Mouse (Mus musculus) liver, adult 2 months (tissue): ENCODE measurements around the gene Smoc2. TPM values are rescaled to one million over a fixed set of nuclear protein-coding genes. Genes with fewer than 3 reads are reported as not detected.

Experiments used
- DNase-seq: peaks from one replicate; pipeline ENCODE4 v3.0.0-alpha.2; 2011; ENCODE audit warnings: low read depth, low spot score; ENCODE audit errors: extremely low read depth
- H3K27ac ChIP-seq: fragments of 200-500 bp; replicated peaks from 2 replicates; pipeline ENCODE4 v1.5.1; 2012; ENCODE audit warnings: low read depth, mild to moderate bottlenecking, control low read depth, inconsistent platforms, low read length; ENCODE audit not compliant: insufficient read depth
- H3K27me3 ChIP-seq: fragments of 200-500 bp; 2 replicates; pipeline ENCODE4 v1.6.1; 2012; ENCODE audit warnings: mild to moderate bottlenecking, moderate library complexity, low read length, inconsistent platforms; ENCODE audit not compliant: control insufficient read depth, insufficient read depth
- H3K36me3 ChIP-seq: fragments of 200-500 bp; 2 replicates; pipeline ENCODE4 v1.6.1; 2012; ENCODE audit warnings: low read length, inconsistent platforms; ENCODE audit not compliant: control insufficient read depth, insufficient read depth
- H3K4me1 ChIP-seq: fragments of 200-500 bp; 2 replicates; pipeline ENCODE4 v1.6.1; 2011; ENCODE audit warnings: low read length; ENCODE audit not compliant: control insufficient read depth, insufficient read depth
- H3K4me3 ChIP-seq: fragments of 200-500 bp; 2 replicates; pipeline ENCODE4 v1.5.1; 2011; ENCODE audit warnings: low read depth, mild to moderate bottlenecking, control low read depth, low read length, moderate library complexity; ENCODE audit not compliant: insufficient read depth
- H3K79me2 ChIP-seq: fragments of 200-500 bp; 2 replicates; pipeline ENCODE4 v1.6.1; 2012; ENCODE audit warnings: inconsistent platforms, mild to moderate bottlenecking, low read length, moderate library complexity; ENCODE audit not compliant: control insufficient read depth, insufficient read depth
- H3K9ac ChIP-seq: fragments of 200-500 bp; 2 replicates; pipeline ENCODE4 v1.6.1; 2012; ENCODE audit warnings: low read depth, mild to moderate bottlenecking, control low read depth, inconsistent platforms, low read length
- CTCF ChIP-seq: fragments of 200-500 bp; IDR thresholded peaks from 2 replicates; pipeline ENCODE4 v1.5.1; 2011; ENCODE audit warnings: low read depth, low read length, control low read depth
- POLR2A ChIP-seq: fragments of 200-500 bp; IDR thresholded peaks from 2 replicates; pipeline ENCODE4 v1.6.1; 2011; ENCODE audit warnings: low read length, control low read depth; ENCODE audit not compliant: insufficient read depth; ENCODE audit errors: extremely low read depth
- WGBS: fragments of 180-500 bp; shearing (Covaris S2); methylation state at CpG from one replicate; pipeline ENCODE4 v1.1.7; 2018; 5-methylcytosine and 5-hydroxymethylcytosine counted together
- polyA plus RNA-seq: library from polyadenylated mRNA; depleted of rRNA; stranded (reverse); fragments of >200 nt; gene quantifications from 2 replicates; pipeline ENCODE4 v1.2.3, GENCODE M21; 2012
- total RNA-seq: library from RNA; depleted of rRNA; stranded (reverse); fragments of >200 nt; gene quantifications from 2 replicates; pipeline ENCODE4 v1.2.3, GENCODE M21; 2014

The Smoc2 gene
- total and polyA plus RNA-seq, 2 experiments, result 3.6 to 3.9 TPM

DNA sequence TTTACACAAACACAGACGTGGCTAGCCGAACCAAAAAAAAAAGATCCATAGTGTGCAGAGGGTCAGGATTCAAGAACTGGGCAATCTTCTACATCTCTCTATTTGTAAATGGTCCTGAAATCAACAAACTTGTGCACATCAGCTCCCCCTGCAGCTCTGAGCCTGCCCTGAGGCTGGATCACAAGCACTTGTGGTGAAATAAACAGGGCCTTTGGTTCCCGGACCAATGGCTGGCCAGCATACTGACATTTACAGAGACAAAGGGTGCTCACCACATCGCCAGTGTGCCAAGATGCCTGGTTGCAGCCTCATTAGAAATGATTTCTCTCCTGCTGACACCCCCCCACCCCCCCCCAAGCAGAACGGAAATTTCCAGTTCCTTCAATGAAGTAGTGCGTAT is 23.1 kb downstream of the Smoc2 start:
- Histone ChIP-seq H3K4me1 (no peaks in the 10 kb centered on the region), H3K9ac (no peak overlapping the region), H3K79me2 (no peaks in the 10 kb centered on the region), H3K36me3 (no peaks in the 10 kb centered on the region), H3K4me3 (no peak overlapping the region), H3K27ac (no peak overlapping the region), H3K27me3 (no peaks in the 10 kb centered on the region)
- no peak for DNase-seq
- WGBS, result 66% methylated on average over 6 of the region's 6 CpGs
- no peak for TF ChIP-seq CTCF
- no peak for TF ChIP-seq POLR2A

DNA sequence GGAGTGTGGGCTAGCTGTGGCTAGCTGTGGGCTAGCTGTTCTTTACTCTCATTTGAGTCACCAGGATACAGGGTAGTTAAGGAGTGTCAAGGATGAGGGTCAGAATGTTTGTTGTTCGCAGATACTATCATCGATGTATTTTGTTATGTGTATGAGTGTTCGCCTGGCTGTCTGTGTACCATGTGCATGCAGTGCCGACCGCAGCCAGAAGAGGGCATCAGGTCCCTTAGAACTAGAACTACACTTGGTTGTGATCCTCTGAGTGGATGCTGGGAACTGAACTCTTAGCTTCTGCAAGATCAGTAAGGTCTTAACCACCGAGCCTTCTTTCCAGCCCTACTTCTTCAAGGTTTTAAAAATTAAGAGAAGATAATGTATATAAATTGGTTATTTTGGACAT is 24.4 kb downstream of the Smoc2 start:
- Histone ChIP-seq H3K4me1 (no peaks in the 10 kb centered on the region), H3K9ac (no peak overlapping the region), H3K27me3 (no peaks in the 10 kb centered on the region), H3K27ac (no peak overlapping the region), H3K4me3 (no peak overlapping the region), H3K79me2 (no peaks in the 10 kb centered on the region), H3K36me3 (no peaks in the 10 kb centered on the region)
- TF ChIP-seq POLR2A, result no peak
- TF ChIP-seq CTCF, result peak; percentile 20; the same call in 1 of the 2 replicates
- DNase-seq, result no peak
- WGBS, result 96% methylated on average over 6 of the region's 6 CpGs

DNA sequence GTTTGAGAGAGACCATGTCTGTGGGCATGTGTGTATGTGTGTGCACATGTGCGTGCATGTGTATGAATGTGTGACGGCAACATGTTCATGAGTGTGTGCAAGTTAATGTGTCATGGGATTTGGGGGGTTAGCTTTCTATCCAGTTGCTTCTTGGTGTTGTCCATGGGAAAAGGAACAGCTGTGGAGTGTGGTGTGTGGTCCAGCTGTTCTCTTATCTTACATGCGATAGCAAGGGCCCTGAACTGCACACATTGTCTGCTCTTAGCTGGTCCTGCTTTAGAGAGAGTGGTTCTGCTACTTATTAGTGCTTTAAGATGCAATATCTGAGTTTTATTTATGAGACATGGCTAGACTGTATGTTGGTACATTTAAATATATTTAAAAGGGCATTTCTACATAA is 30.6 kb downstream of the Smoc2 start:
- Histone ChIP-seq H3K4me3 (no peak overlapping the region), H3K9ac (no peak overlapping the region), H3K36me3 (no peaks in the 10 kb centered on the region), H3K4me1 (no peaks in the 10 kb centered on the region), H3K27ac (no peak overlapping the region), H3K27me3 (no peaks in the 10 kb centered on the region), H3K79me2 (no peaks in the 10 kb centered on the region)
- 90% methylated on average over 3 of the region's 3 CpGs for WGBS
- TF ChIP-seq CTCF (no peak), POLR2A (no peak)
- no peak for DNase-seq

DNA sequence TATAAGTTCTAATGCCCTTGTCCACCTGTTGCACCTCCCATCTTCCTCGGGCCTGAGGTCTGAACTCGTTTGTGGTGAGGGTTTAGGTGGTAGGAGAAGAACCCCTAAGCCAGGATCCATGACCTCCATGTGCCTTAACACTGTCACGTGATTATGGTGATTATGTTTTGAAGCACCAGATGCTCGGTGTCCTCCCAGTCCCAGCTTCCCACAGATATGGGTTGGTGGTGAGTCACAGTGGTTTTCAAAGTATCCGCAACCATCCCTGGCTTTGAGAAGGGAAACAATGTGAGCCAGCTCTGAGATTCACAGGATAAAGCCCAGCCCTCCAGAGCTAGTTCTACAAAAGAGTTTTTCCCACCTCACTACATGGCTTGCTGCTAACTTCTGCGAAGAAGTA is 33.1 kb downstream of the Smoc2 start:
- 82% methylated on average over 6 of the region's 6 CpGs for WGBS
- no peak for TF ChIP-seq CTCF
- TF ChIP-seq POLR2A, result no peak
- H3K4me1 ChIP-seq, result no peaks in the 10 kb centered on the region

DNA sequence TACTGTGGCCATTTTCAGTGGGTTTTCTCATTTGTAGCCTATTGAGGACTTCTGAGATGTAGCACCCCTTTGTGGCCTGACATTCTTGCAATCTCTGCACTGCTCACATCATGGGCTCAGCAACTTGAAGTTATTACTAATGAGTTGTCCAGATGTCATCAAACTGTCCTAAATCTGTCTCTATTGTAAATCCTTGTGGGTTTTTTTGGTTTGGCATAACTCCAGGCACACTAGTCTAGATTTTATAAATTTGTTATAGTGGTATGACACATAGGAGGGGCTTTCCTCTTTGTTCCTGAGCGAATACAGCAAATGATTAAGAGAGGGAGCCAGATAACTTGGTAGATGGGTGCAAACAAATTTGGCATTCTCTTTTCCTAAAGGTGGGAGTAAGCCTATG is 35.0 kb downstream of the Smoc2 start:
- no peak for TF ChIP-seq POLR2A
- no peak for TF ChIP-seq CTCF
- no peak overlapping the region for H3K4me3 ChIP-seq

More for the DNA sequence above, 33.1 kb downstream of the Smoc2 start:
- no peak for DNase-seq
- H3K27ac ChIP-seq, result no peak overlapping the region
- no peak overlapping the region for H3K9ac ChIP-seq
- no peaks in the 10 kb centered on the region for H3K79me2 ChIP-seq
- no peaks in the 10 kb centered on the region for H3K27me3 ChIP-seq
- no peaks in the 10 kb centered on the region for H3K36me3 ChIP-seq
- no peak overlapping the region for H3K4me3 ChIP-seq

DNA sequence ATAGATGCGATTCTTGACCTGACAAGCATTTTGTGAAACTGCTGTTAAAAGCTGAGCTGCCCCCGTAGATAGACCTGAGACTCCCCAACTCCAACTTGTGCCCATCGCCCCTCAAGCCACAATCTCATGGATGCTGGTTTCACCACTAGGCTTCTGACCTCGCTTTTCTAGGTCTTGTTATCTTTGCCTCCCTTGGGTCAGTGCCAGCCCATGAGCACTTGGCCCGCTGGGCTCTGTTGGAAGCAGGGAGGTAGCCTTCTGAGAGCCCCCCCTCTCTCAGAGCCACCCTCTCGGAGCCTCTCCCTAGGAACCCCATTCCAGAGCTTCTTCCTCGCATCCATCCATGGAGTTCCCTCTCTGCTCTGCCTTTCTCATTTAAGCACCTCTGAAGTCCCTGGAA is 37.2 kb downstream of the Smoc2 start:
- no peak for DNase-seq
- Histone ChIP-seq H3K27ac (no peak overlapping the region), H3K36me3 (no peaks in the 10 kb centered on the region), H3K4me1 (no peaks in the 10 kb centered on the region), H3K9ac (no peak overlapping the region), H3K79me2 (no peaks in the 10 kb centered on the region), H3K27me3 (no peaks in the 10 kb centered on the region), H3K4me3 (no peak overlapping the region)
- TF ChIP-seq POLR2A (no peak), CTCF (no peak)
- WGBS, result 85% methylated on average over 7 of the region's 7 CpGs

More for the DNA sequence above, 35.0 kb downstream of the Smoc2 start:
- Histone ChIP-seq H3K9ac (no peak overlapping the region), H3K79me2 (no peaks in the 10 kb centered on the region), H3K27me3 (no peaks in the 10 kb centered on the region), H3K4me1 (no peaks in the 10 kb centered on the region), H3K27ac (no peak overlapping the region), H3K36me3 (no peaks in the 10 kb centered on the region)
- WGBS, result 89% methylated on average over 1 of the region's 1 CpGs
- DNase-seq, result no peak
